ENCODE assay signal across 10 mouse cellular contexts in the genomic region with DNA sequence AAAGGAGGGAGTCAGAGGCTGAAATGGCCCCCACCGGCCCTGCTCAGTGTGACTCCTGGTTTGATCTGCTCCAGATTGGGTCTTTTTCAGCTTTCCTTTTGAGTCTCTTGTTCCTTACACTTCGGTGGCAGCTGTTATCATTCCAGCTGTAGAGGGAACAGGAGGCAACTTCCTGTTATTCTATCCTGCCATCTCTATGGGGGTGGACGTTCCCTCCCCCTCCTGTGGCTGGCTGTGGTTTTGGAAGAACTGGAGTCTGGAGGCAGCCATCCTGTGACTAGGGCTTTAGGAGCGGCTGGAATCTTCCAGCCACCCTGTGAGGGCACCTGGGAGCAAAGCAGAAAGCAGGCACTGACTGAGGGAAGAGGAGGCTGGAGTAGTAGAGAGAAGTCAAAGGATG. TPM values are rescaled to one million over a fixed set of nuclear protein-coding genes. Genes with fewer than 3 reads are reported as not detected.
DNase-seq lines count a peak whose midpoint lies in the region; ATAC-seq and TF ChIP-seq lines count a peak whose summit lies in the region.
"Had no signal": no experiment of that assay in that cellular context is flagged by ENCODE, and none has a peak within 500 bp of the region (broad histone marks: within the 10 kb centered on the region; RNA-seq: fewer than 3 reads in every experiment).

No protein-coding gene starts in this region.

- 41% methylated on average over 4 of the region's 4 CpGs for WGBS in lung, adult 2 months

- no peak for TF ChIP-seq POLR2A in lung, adult 2 months (IDR thresholded peaks at IDR 0.05; ENCODE audit: borderline replicate concordance, extremely low read depth, low read depth, low read length)

- H3K4me3 ChIP-seq in lung, adult 2 months (replicated peaks; ENCODE audit: extremely low read depth, low read depth, low read length), result no peak overlapping the region
- H3K4me3 ChIP-seq: limb, embryonic 13.5 days had no signal

- peak; percentile 14; the same call in 1 of the 2 replicates for ATAC-seq in granulocyte monocyte progenitor cell, adult 5-6 weeks (replicated peaks; ENCODE audit: poor library complexity, severe bottlenecking)
- ATAC-seq in inflammation-experienced regulatory T-cells, adult 6 months, result no peak
- ATAC-seq: hindbrain, postnatal 0 days had no signal

- TF ChIP-seq CTCF in lung, adult 2 months (IDR thresholded peaks at IDR 0.05; ENCODE audit: insufficient read depth, low read length), result no peak

- H3K4me1 ChIP-seq in lung, adult 2 months (ENCODE audit: control insufficient read depth, insufficient read depth, low read length), result peaks cover 5% of the 10 kb centered on the region

- peak; percentile 42 to 55 for DNase-seq in lung, adult 18-20 months
- DNase-seq in lung, adult 2 months, result no peak
- DNase-seq in brain, adult 2 months (ENCODE audit: low read depth, low spot score), result peak; percentile 60
- peak; percentile 78 for DNase-seq in lung, postnatal 10 days
- DNase-seq in thymus, postnatal 25 days, result no peak

RNA-seq across cellular contexts. Expression of a gene that starts 3.4 kb away (rescaled TPM):
- 26.1 and 35.1 TPM in 2 replicates for polyA plus RNA-seq in lung, adult 2 months (2012; rRNA removed)
- 10.4 and 21.0 TPM in 2 replicates for total RNA-seq in granulocyte monocyte progenitor cell, adult 5-6 weeks (2014; fragmentation: Nextera tagmentation)
- 11.1 and 18.4 TPM in 2 replicates for total RNA-seq in granulocyte monocyte progenitor cell, adult 5-6 weeks (2017)
- 10 to 100 TPM in 1 of 3 experiments, 1 to 10 TPM in 2; 7.7 to 14.1 (median 8.8) TPM for polyA plus RNA-seq in inflammation-experienced regulatory T-cells, adult 6 months (2017; shearing (Covaris generic))

RNA-seq across cellular contexts. Expression of a gene that starts 34.9 kb away (rescaled TPM):
- 0.12 TPM in 1 of 2 replicates, not detected in the other for polyA plus RNA-seq in lung, adult 2 months (2012; rRNA removed)
- not detected in 2 replicates for total RNA-seq in granulocyte monocyte progenitor cell, adult 5-6 weeks (2014; fragmentation: Nextera tagmentation)
- total RNA-seq in granulocyte monocyte progenitor cell, adult 5-6 weeks (2017), result not detected in 2 replicates
- polyA plus RNA-seq in inflammation-experienced regulatory T-cells, adult 6 months (2017; shearing (Covaris generic)), result not detected
- total RNA-seq: hindbrain, postnatal 0 days had no signal
- polyA plus RNA-seq: forebrain, embryonic 11.5 days; hindbrain, postnatal 0 days; limb, embryonic 13.5 days had no signal

Comparison
In these comparisons a context has a peak if more than half of its experiments do, and no peak if none do; other contexts are left out.
1. DNase-seq: peak in lung, adult 18-20 months (2 of 2), brain, adult 2 months (single experiment) and lung, postnatal 10 days (single experiment); none in lung, adult 2 months (single experiment) and thymus, postnatal 25 days (single experiment).